ENCODE assay signal across 10 mouse cellular contexts in the genomic region with DNA sequence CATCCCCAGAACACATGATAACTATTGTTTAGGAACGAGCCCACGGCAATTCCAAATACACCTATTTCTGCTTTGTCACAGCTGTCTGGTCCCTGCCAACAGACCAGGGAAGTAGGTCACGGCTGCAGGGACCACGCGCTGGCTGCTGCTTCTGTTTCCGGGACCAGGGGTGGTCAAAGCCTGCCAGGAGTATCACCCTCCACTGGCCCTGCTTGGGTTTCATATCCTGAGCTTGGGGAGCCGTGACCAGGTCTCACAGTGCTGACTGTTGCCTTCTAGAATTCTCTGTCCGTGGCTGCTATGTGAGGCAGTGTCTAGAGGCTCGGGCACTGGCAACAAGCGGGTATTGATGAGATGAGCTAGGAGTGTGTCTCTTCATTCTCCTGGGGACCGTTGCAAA. TPM values are rescaled to one million over a fixed set of nuclear protein-coding genes. Genes with fewer than 3 reads are reported as not detected.
A peak's percentile ranks its signal among the peaks of the same experiment; 100 is the strongest.
DNase-seq lines count a peak whose midpoint lies in the region; ATAC-seq and TF ChIP-seq lines count a peak whose summit lies in the region.
"Had no signal": no experiment of that assay in that cellular context is flagged by ENCODE, and none has a peak within 500 bp of the region (broad histone marks: within the 10 kb centered on the region; RNA-seq: fewer than 3 reads in every experiment).

No protein-coding gene starts in this region.

- peak; percentile 85 for DNase-seq in gastrocnemius, adult 18-20 months (ENCODE audit: low spot score)
- no peak for DNase-seq in gastrocnemius, postnatal 4 days (ENCODE audit: low spot score in 2 of 2)
- no peak for DNase-seq in midbrain, postnatal 0 days (ENCODE audit: low spot score)
- DNase-seq in urinary bladder, postnatal 36 days (ENCODE audit: low spot score in 2 of 2) = no peak
- no peak for DNase-seq in liver, embryonic 11.5 days (ENCODE audit: low spot score)
- DNase-seq: lung, postnatal 36 days had no signal

- peaks cover 10% of the 10 kb centered on the region for H3K4me1 ChIP-seq in midbrain, embryonic 15.5 days
- 0 out of 2 replicates have a peak, but pooled peaks cover 3% of the 10 kb centered on the region for H3K4me1 ChIP-seq in midbrain, postnatal 0 days (ENCODE audit: insufficient read depth, low read length)
- peaks cover 25% of the 10 kb centered on the region for H3K4me1 ChIP-seq in cortical plate, adult 2 months (ENCODE audit: control insufficient read depth, insufficient read depth, low read length)
- H3K4me1 ChIP-seq in olfactory bulb, adult 2 months (ENCODE audit: control insufficient read depth, insufficient read depth, low read length) = peaks cover 26% of the 10 kb centered on the region
- H3K4me1 ChIP-seq in liver, embryonic 11.5 days (replicated peaks; ENCODE audit: control insufficient read depth, insufficient read depth, low read length) = no peaks in the 10 kb centered on the region

- WGBS in midbrain, embryonic 15.5 days = 83% methylated on average over 11 of the region's 11 CpGs
- WGBS in midbrain, postnatal 0 days = 75% methylated on average over 11 of the region's 11 CpGs
- 33% methylated on average over 11 of the region's 11 CpGs for WGBS in olfactory bulb, adult 2 months
- WGBS in liver, embryonic 11.5 days = 78% methylated on average over 11 of the region's 11 CpGs

- no peak overlapping the region for H3K9ac ChIP-seq in midbrain, embryonic 15.5 days
- H3K9ac ChIP-seq in midbrain, postnatal 0 days (replicated peaks; ENCODE audit: low read length, poor library complexity, severe bottlenecking) = no peak overlapping the region
- H3K9ac ChIP-seq in liver, embryonic 11.5 days (ENCODE audit: low read depth, low read length) = no peak overlapping the region
- H3K9ac ChIP-seq: forebrain, embryonic 12.5 days had no signal

- no peak for ATAC-seq in midbrain, embryonic 15.5 days (replicated peaks)
- no peak for ATAC-seq in midbrain, postnatal 0 days (ENCODE audit: low FRiP score)
- no peak for ATAC-seq in liver, embryonic 11.5 days (replicated peaks; ENCODE audit: low FRiP score)

- H3K36me3 ChIP-seq in midbrain, embryonic 15.5 days (replicated peaks) = no peaks in the 10 kb centered on the region
- no peaks in the 10 kb centered on the region for H3K36me3 ChIP-seq in midbrain, postnatal 0 days (ENCODE audit: insufficient read depth, low read length)
- H3K36me3 ChIP-seq in liver, embryonic 11.5 days (ENCODE audit: control insufficient read depth, insufficient read depth, low read length) = no peaks in the 10 kb centered on the region
- H3K36me3 ChIP-seq: forebrain, embryonic 12.5 days had no signal

- H3K4me3 ChIP-seq in midbrain, embryonic 15.5 days = no peak overlapping the region
- H3K4me3 ChIP-seq in midbrain, postnatal 0 days (ENCODE audit: low read depth, low read length) = no peak overlapping the region
- H3K4me3 ChIP-seq in cortical plate, adult 2 months (ENCODE audit: insufficient read depth, low read length) = no peak overlapping the region
- H3K4me3 ChIP-seq in olfactory bulb, adult 2 months (ENCODE audit: insufficient read depth, low read depth, low read length) = no peak overlapping the region
- H3K4me3 ChIP-seq in liver, embryonic 11.5 days (ENCODE audit: low read depth, low read length) = no peak overlapping the region
- H3K4me3 ChIP-seq: forebrain, embryonic 12.5 days had no signal

- TF ChIP-seq CTCF in midbrain, postnatal 0 days (IDR thresholded peaks at IDR 0.05) = no peak
- TF ChIP-seq CTCF in cortical plate, adult 2 months (IDR thresholded peaks at IDR 0.05; ENCODE audit: extremely low read depth, insufficient read depth, low read length) = no peak
- no peak for TF ChIP-seq CTCF in olfactory bulb, adult 2 months (IDR thresholded peaks at IDR 0.05; ENCODE audit: insufficient read depth, low read depth, low read length)

- peak overlapping the region; percentile 16; the same call in 1 of the 2 replicates for H3K27ac ChIP-seq in midbrain, embryonic 15.5 days
- H3K27ac ChIP-seq in midbrain, postnatal 0 days (ENCODE audit: low read depth, low read length) = no peak overlapping the region
- peak overlapping the region; percentile 41 for H3K27ac ChIP-seq in cortical plate, adult 2 months (ENCODE audit: insufficient read depth, low read length)
- H3K27ac ChIP-seq in olfactory bulb, adult 2 months (ENCODE audit: insufficient read depth, low read depth, low read length) = 0 out of 2 replicates have a peak overlapping the region, but pooled peaks have one; percentile 42
- H3K27ac ChIP-seq in liver, embryonic 11.5 days (ENCODE audit: low read depth, low read length) = no peak overlapping the region
- H3K27ac ChIP-seq: forebrain, embryonic 12.5 days had no signal

- H3K4me2 ChIP-seq in midbrain, embryonic 15.5 days = no peak overlapping the region
- no peak overlapping the region for H3K4me2 ChIP-seq in midbrain, postnatal 0 days (ENCODE audit: low read depth, low read length, poor library complexity, severe bottlenecking)
- H3K4me2 ChIP-seq in liver, embryonic 11.5 days = no peak overlapping the region
- H3K4me2 ChIP-seq: forebrain, embryonic 12.5 days had no signal

- H3K27me3 ChIP-seq in midbrain, embryonic 15.5 days (replicated peaks) = no peaks in the 10 kb centered on the region
- H3K27me3 ChIP-seq in midbrain, postnatal 0 days (ENCODE audit: insufficient read depth, low read length) = no peaks in the 10 kb centered on the region
- H3K27me3 ChIP-seq in liver, embryonic 11.5 days (replicated peaks; ENCODE audit: control insufficient read depth, insufficient read depth, low read length) = no peaks in the 10 kb centered on the region
- H3K27me3 ChIP-seq: forebrain, embryonic 12.5 days had no signal

- TF ChIP-seq POLR2A in cortical plate, adult 2 months (IDR thresholded peaks at IDR 0.05; ENCODE audit: extremely low read depth, insufficient read depth, low read length) = no peak
- TF ChIP-seq POLR2A in olfactory bulb, adult 2 months (IDR thresholded peaks at IDR 0.05; ENCODE audit: insufficient read depth, low read depth, low read length) = no peak

- no peaks in the 10 kb centered on the region for H3K9me3 ChIP-seq in midbrain, embryonic 15.5 days
- no peaks in the 10 kb centered on the region for H3K9me3 ChIP-seq in midbrain, postnatal 0 days (ENCODE audit: low read length)
- H3K9me3 ChIP-seq in liver, embryonic 11.5 days (ENCODE audit: control insufficient read depth, low read length) = no peaks in the 10 kb centered on the region
- H3K9me3 ChIP-seq: forebrain, embryonic 12.5 days had no signal

RNA-seq across cellular contexts. Expression of gene Mapt, which starts 36.2 kb away (rescaled TPM):
- total RNA-seq in gastrocnemius, adult 18-20 months (2021) = 10 to 100 TPM; 71.8 to 85.5 TPM
- 10 to 100 TPM; 24.6 to 26.4 TPM for total RNA-seq in gastrocnemius, postnatal 4 days (2021)
- polyA plus RNA-seq in midbrain, embryonic 15.5 days (2015; fragmentation: Nextera tagmentation; extraction: Ambion mirVana) = 1,028 and 1,112 TPM in 2 replicates
- total RNA-seq in midbrain, postnatal 0 days (2014; rRNA removed) = 673 and 700 TPM in 2 replicates
- 1,369 and 1,377 TPM in 2 replicates for polyA plus RNA-seq in midbrain, postnatal 0 days (2015; fragmentation: Nextera tagmentation; extraction: Ambion mirVana)
- 270 and 278 TPM in 2 replicates for polyA plus RNA-seq in cortical plate, adult 2 months (2012; rRNA removed)
- 637 TPM in 1 of 2 replicates, not detected in the other for polyA plus RNA-seq in olfactory bulb, adult 2 months (2012; ENCODE audit: insufficient read depth, insufficient read length, low replicate concordance, missing spikeins)
- 0.90 and 1.1 TPM in 2 replicates for polyA plus RNA-seq in liver, embryonic 11.5 days (2014; fragmentation: Nextera tagmentation; extraction: Ambion mirVana)

Comparison
In these comparisons a context has a peak if more than half of its experiments do, and no peak if none do; other contexts are left out.
1. H3K27ac ChIP-seq: peak in midbrain, embryonic 15.5 days (single experiment), cortical plate, adult 2 months (single experiment) and olfactory bulb, adult 2 months (single experiment); none in midbrain, postnatal 0 days (single experiment) and liver, embryonic 11.5 days (single experiment).